Mouse (Mus musculus): ENCODE data around the gene Ugt2b1. TPM values are rescaled to one million over a fixed set of nuclear protein-coding genes. Genes with fewer than 3 reads are reported as not detected.
"Not testable (repeated sequence)": the region's sequence is repeated elsewhere in the genome, so short reads cannot be mapped to it uniquely, and the experiment has no call there.

Gene Ugt2b1
- 0.10 TPM in 1 of 2 replicates, not detected in the other for polyA plus RNA-seq (2014; fragmentation: Nextera tagmentation; extraction: Ambion mirVana)

DNA sequence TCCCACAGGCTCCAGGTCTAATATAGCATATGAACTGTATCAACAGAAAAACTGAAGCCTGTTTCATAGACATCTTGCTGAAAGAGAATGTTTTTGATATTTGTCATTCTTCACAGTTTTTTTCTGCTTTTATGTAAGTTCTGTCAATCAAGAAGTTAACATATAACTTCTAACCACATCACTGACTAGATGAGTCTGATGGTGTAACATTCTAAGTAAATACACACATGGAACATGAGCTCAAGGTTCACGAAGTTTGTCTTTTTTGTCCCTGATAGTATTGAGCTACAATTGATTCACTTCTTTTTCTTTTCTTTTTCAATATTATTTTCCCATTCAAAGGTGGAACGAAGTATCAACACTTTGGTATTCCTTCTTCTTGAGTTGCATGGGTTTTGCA, at the start of gene Ugt2b1:
TSS of gene Ugt2b1 (minus strand) at position 105 of the 400 bp plus-strand sequence.
- 86% methylated on average over 2 of the region's 2 CpGs for WGBS
- Histone ChIP-seq H3K4me2 (replicated peaks; ENCODE audit: low read depth, low read length) (no peak within 1 kb of the TSS), H3K36me3 (ENCODE audit: control insufficient read depth, insufficient read depth, low read length) (no peaks in the 10 kb centered on the region), H3K9ac (replicated peaks; ENCODE audit: low read depth, low read length) (no peak within 1 kb of the TSS), H3K4me3 (ENCODE audit: low read depth, low read length) (no peak within 1 kb of the TSS), H3K27ac (ENCODE audit: low read length) (no peak within 1 kb of the TSS), H3K9me3 (ENCODE audit: control insufficient read depth, low read depth, low read length) (no peaks in the 10 kb centered on the region), H3K4me1 (ENCODE audit: control insufficient read depth, insufficient read depth, low read length) (no peaks in the 10 kb centered on the region), H3K27me3 (ENCODE audit: control insufficient read depth, insufficient read depth, low read length) (no peaks in the 10 kb centered on the region)
- ATAC-seq (ENCODE audit: insufficient number of reproducible peaks, insufficient read depth, low FRiP score, low read depth), result no peak

DNA sequence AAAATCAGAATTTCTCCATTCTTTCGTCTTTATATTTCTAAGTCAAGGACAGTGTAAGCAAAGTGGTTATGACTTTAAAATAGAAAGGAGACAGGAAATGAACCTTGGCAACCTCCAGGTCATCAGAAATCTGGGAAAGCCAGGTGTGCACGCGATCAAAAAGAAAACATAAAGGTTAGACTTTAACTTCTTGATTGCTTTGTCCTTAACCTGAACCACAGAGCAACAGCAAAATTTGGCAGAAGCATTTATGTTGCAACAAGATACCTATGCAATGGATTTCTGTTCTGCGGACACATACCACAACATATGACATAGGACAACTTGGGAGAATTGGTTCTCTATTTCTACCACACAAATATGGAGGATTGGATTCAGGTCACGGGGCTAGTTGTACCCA, 40.9 kb upstream of the Ugt2b1 start:
- ATAC-seq (ENCODE audit: insufficient number of reproducible peaks, insufficient read depth, low FRiP score, low read depth); H3K4me2 ChIP-seq (replicated peaks; ENCODE audit: low read depth, low read length); H3K9me3 ChIP-seq (ENCODE audit: control insufficient read depth, low read depth, low read length): not testable (repeated sequence)

DNA sequence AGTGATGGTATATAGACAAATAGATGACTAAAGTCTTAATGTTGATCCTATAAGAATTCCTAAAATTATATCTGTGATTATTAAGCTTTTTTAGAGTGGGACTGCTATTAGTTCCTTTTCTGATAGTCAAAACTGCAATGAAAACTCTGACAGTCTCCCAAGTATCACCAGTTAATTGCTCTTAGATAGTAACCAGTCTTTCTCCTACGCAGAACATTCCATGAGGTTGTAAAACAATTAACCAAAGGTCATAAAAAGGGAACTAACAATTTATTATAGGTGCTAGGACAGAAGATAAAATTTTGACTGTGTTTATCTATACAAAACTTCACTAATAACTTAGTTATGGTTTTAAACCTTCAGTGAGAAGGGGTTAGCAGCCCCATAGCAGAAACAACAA, 36.5 kb upstream of the Ugt2b1 start:
- H3K9me3 ChIP-seq (ENCODE audit: control insufficient read depth, low read depth, low read length); ATAC-seq (ENCODE audit: insufficient number of reproducible peaks, insufficient read depth, low FRiP score, low read depth); H3K27me3 ChIP-seq (ENCODE audit: control insufficient read depth, insufficient read depth, low read length); H3K36me3 ChIP-seq (ENCODE audit: control insufficient read depth, insufficient read depth, low read length); H3K4me1 ChIP-seq (ENCODE audit: control insufficient read depth, insufficient read depth, low read length); H3K27ac ChIP-seq (ENCODE audit: low read length); H3K9ac ChIP-seq (replicated peaks; ENCODE audit: low read depth, low read length); H3K4me3 ChIP-seq (ENCODE audit: low read depth, low read length); H3K4me2 ChIP-seq (replicated peaks; ENCODE audit: low read depth, low read length): not testable (repeated sequence)
- 32% methylated on average over 1 of the region's 1 CpGs for WGBS

More for the DNA sequence above, 40.9 kb upstream of the Ugt2b1 start:
- not testable (repeated sequence) for H3K9ac ChIP-seq (replicated peaks; ENCODE audit: low read depth, low read length); H3K36me3 ChIP-seq (ENCODE audit: control insufficient read depth, insufficient read depth, low read length); H3K4me1 ChIP-seq (ENCODE audit: control insufficient read depth, insufficient read depth, low read length); H3K4me3 ChIP-seq (ENCODE audit: low read depth, low read length); H3K27me3 ChIP-seq (ENCODE audit: control insufficient read depth, insufficient read depth, low read length); H3K27ac ChIP-seq (ENCODE audit: low read length)
- 87% methylated on average over 5 of the region's 5 CpGs for WGBS

DNA sequence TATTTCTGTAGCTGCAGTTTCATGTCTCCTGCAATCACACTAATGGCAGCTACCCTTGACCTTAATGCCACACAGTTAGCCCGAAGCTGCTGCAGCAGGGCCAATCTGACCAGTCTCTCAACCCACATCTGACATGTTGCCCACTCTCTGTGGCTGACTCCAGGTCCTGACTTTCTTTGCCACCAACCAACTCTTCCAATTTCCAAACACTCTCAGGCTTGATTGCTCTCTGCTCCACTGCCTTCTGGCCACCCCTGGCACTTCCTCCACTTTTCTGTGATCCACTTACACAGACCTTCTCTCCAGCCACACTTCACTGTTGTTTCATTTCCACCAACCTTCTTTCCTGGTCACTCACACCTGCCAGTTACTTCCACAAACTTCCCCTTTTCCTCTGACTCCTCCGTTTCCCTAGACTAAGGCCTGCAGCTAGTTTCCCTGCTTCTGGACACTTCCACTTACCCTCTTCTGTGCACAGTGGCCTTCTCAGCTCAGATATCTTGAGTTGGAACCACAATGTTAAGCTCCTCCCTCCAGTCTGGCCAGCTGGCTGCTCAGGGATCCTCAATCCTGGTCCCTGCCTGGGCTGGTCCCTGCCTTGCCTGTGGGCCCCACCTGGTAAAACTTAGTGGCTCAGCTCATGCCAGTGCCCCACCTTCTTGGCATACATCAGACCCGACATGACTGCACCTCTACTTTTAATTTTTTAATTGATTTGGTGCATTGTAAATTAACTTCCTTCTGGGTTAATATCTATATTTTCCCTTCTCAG, 35.4 kb upstream of the Ugt2b1 start:
- WGBS, result 66% methylated on average over 3 of the region's 3 CpGs
- no peak for ATAC-seq (ENCODE audit: insufficient number of reproducible peaks, insufficient read depth, low FRiP score, low read depth)
- no peaks in the 10 kb centered on the region for H3K36me3 ChIP-seq (ENCODE audit: control insufficient read depth, insufficient read depth, low read length)
- no peaks in the 10 kb centered on the region for H3K27me3 ChIP-seq (ENCODE audit: control insufficient read depth, insufficient read depth, low read length)
- no peak overlapping the region for H3K9ac ChIP-seq (replicated peaks; ENCODE audit: low read depth, low read length)
- no peak overlapping the region for H3K4me3 ChIP-seq (ENCODE audit: low read depth, low read length)
- H3K4me1 ChIP-seq (ENCODE audit: control insufficient read depth, insufficient read depth, low read length), result no peaks in the 10 kb centered on the region
- H3K4me2 ChIP-seq (replicated peaks; ENCODE audit: low read depth, low read length), result no peak overlapping the region
- H3K27ac ChIP-seq (ENCODE audit: low read length), result no peak overlapping the region
- H3K9me3 ChIP-seq (ENCODE audit: control insufficient read depth, low read depth, low read length), result no peaks in the 10 kb centered on the region

DNA sequence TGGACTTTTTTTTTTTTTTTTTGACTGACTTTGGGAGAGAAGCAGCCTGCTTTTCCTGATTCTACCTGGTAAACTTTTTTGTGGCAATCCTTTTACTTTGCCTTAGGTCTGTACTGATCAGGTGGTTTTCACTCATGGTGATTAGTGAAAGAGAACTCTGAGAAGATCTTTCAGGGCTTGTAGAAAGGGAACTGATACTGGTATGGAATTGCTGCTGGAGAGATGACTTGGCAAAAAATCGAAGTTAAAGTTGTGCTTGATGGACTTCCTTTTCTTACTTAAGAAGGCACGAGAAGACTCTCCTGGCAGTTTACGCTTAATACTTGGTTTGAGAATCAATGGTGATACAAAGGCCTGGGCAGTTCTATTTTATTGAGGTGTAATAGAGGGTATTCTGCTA, 34.2 kb upstream of the Ugt2b1 start:
- H3K9me3 ChIP-seq (ENCODE audit: control insufficient read depth, low read depth, low read length), result no peaks in the 10 kb centered on the region
- H3K4me3 ChIP-seq (ENCODE audit: low read depth, low read length), result no peak overlapping the region
- H3K9ac ChIP-seq (replicated peaks; ENCODE audit: low read depth, low read length), result no peak overlapping the region
- 91% methylated on average over 3 of the region's 3 CpGs for WGBS
- no peak for ATAC-seq (ENCODE audit: insufficient number of reproducible peaks, insufficient read depth, low FRiP score, low read depth)
- no peaks in the 10 kb centered on the region for H3K27me3 ChIP-seq (ENCODE audit: control insufficient read depth, insufficient read depth, low read length)
- no peaks in the 10 kb centered on the region for H3K36me3 ChIP-seq (ENCODE audit: control insufficient read depth, insufficient read depth, low read length)
- no peak overlapping the region for H3K27ac ChIP-seq (ENCODE audit: low read length)
- no peaks in the 10 kb centered on the region for H3K4me1 ChIP-seq (ENCODE audit: control insufficient read depth, insufficient read depth, low read length)
- H3K4me2 ChIP-seq (replicated peaks; ENCODE audit: low read depth, low read length), result no peak overlapping the region

DNA sequence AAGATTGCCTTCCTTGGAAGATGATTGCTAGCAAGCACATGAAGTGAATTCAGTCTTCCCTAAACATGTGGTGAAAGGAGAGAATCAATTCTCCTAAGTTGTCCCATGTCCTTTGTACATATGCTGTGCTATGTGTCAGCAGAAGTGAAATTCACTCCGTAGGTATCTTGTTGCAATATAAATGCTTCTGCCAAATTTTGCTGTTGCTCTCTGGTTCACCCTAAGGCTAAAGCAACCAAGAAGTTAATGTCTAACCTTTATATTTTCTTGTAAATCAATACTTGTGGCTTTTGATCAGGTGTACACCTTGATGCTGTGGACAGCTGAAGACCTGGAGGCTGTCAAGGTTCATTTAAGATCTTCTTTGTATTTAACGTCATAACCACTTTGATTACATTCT, 15.8 kb upstream of the Ugt2b1 start:
- no peaks in the 10 kb centered on the region for H3K36me3 ChIP-seq (ENCODE audit: control insufficient read depth, insufficient read depth, low read length)
- no peaks in the 10 kb centered on the region for H3K27me3 ChIP-seq (ENCODE audit: control insufficient read depth, insufficient read depth, low read length)
- no peaks in the 10 kb centered on the region for H3K4me1 ChIP-seq (ENCODE audit: control insufficient read depth, insufficient read depth, low read length)
- H3K4me2 ChIP-seq (replicated peaks; ENCODE audit: low read depth, low read length), result no peak overlapping the region
- no peak overlapping the region for H3K27ac ChIP-seq (ENCODE audit: low read length)
- H3K9me3 ChIP-seq (ENCODE audit: control insufficient read depth, low read depth, low read length), result no peaks in the 10 kb centered on the region
- 74% methylated on average over 2 of the region's 2 CpGs for WGBS
- H3K9ac ChIP-seq (replicated peaks; ENCODE audit: low read depth, low read length), result no peak overlapping the region
- H3K4me3 ChIP-seq (ENCODE audit: low read depth, low read length), result no peak overlapping the region
- no peak for ATAC-seq (ENCODE audit: insufficient number of reproducible peaks, insufficient read depth, low FRiP score, low read depth)

DNA sequence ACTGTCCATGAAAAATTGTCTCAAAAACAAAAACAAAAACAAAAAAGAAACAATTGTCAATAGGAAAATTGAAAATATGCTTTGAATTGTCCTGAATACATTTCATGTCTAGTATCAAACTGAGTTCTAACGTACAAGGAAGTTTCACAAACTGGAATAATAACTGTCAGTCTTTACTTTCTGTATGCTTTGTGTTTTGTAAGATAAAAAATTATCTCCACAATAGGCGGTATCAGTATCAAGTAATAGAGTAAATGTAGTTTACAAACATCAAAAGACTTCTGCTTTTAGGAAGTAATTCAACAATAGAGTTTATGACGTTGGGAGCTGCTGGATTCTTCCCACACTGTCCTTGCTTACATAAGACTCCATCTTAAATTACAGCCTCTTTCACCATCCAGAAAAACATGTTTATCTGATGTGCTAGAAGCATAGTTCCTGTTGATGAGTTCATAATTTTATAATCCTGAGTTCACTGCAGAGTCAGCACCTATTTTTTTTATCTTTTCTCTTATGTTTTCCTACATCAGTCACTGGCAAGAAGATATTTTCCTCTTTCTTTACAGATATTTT, 5.6 kb downstream of the Ugt2b1 start:
- H3K36me3 ChIP-seq (ENCODE audit: control insufficient read depth, insufficient read depth, low read length), result no peaks in the 10 kb centered on the region
- 58% methylated on average over 3 of the region's 3 CpGs for WGBS
- H3K4me2 ChIP-seq (replicated peaks; ENCODE audit: low read depth, low read length), result no peak overlapping the region
- no peak for ATAC-seq (ENCODE audit: insufficient number of reproducible peaks, insufficient read depth, low FRiP score, low read depth)
- no peak overlapping the region for H3K4me3 ChIP-seq (ENCODE audit: low read depth, low read length)
- H3K4me1 ChIP-seq (ENCODE audit: control insufficient read depth, insufficient read depth, low read length), result no peaks in the 10 kb centered on the region
- H3K27me3 ChIP-seq (ENCODE audit: control insufficient read depth, insufficient read depth, low read length), result no peaks in the 10 kb centered on the region
- H3K9me3 ChIP-seq (ENCODE audit: control insufficient read depth, low read depth, low read length), result no peaks in the 10 kb centered on the region
- H3K27ac ChIP-seq (ENCODE audit: low read length), result no peak overlapping the region
- no peak overlapping the region for H3K9ac ChIP-seq (replicated peaks; ENCODE audit: low read depth, low read length)

DNA sequence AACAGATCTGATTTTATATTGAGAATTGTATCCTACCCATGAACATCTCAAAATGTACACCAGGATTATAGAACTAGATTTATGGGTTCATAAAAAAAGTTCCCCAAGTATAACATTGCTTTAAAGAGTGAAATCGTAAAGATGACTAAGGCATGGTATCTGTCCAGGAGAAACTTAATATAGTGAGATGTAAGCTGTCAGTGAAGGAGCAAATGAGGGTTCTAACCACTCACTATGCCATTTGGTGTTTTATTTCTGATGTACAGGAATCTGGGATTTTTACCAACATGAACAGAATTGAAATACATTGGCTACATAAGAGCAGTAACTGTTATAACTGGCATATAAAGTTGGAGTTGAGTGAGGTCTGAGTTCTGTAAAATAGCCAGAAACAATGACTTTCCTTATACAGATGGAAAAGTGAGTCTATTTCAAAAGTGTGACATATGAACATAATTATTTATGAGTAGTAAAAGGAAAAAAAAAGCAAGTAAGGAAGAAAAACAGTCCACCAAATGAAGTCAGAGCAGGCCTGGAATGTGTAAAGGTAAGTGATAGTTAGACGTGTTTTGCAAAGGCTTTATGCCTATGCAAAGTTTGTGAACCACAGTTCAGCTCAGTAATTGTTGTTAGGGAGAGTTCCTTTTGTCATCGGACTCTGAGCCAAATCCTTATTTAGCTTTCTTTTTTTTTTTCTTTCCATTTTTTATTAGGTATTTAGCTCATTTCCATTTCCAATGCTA, 14.8 kb downstream of the Ugt2b1 start:
- WGBS, result 72% methylated on average over 3 of the region's 3 CpGs
- Histone ChIP-seq H3K4me3 (ENCODE audit: low read depth, low read length) (no peak overlapping the region), H3K4me1 (ENCODE audit: control insufficient read depth, insufficient read depth, low read length) (no peaks in the 10 kb centered on the region), H3K27me3 (ENCODE audit: control insufficient read depth, insufficient read depth, low read length) (no peaks in the 10 kb centered on the region), H3K36me3 (ENCODE audit: control insufficient read depth, insufficient read depth, low read length) (no peaks in the 10 kb centered on the region), H3K27ac (ENCODE audit: low read length) (no peak overlapping the region), H3K9ac (replicated peaks; ENCODE audit: low read depth, low read length) (no peak overlapping the region), H3K9me3 (ENCODE audit: control insufficient read depth, low read depth, low read length) (no peaks in the 10 kb centered on the region), H3K4me2 (replicated peaks; ENCODE audit: low read depth, low read length) (no peak overlapping the region)
- ATAC-seq (ENCODE audit: insufficient number of reproducible peaks, insufficient read depth, low FRiP score, low read depth), result no peak

Data from stomach, embryonic 14.5 days (tissue).